Mouse (Mus musculus) small intestine, adult 2 months (tissue): ENCODE measurements around the gene Fat4.

Experiments
- CTCF ChIP-seq: fragments of 200-500 bp; IDR thresholded peaks from 2 replicates; pipeline ENCODE4 v1.5.1; 2012; ENCODE audit warnings: low read depth, mild to moderate bottlenecking, control low read depth, inconsistent platforms, low read length, moderate library complexity, mixed read lengths; ENCODE audit not compliant: insufficient replicate concordance, insufficient read length; ENCODE audit errors: extremely low read depth
- POLR2A ChIP-seq: fragments of 200-500 bp; IDR thresholded peaks from 2 replicates; pipeline ENCODE4 v1.6.1; 2012; ENCODE audit warnings: low read depth, mild to moderate bottlenecking, control low read depth, inconsistent platforms, low read length, moderate library complexity

DNA sequence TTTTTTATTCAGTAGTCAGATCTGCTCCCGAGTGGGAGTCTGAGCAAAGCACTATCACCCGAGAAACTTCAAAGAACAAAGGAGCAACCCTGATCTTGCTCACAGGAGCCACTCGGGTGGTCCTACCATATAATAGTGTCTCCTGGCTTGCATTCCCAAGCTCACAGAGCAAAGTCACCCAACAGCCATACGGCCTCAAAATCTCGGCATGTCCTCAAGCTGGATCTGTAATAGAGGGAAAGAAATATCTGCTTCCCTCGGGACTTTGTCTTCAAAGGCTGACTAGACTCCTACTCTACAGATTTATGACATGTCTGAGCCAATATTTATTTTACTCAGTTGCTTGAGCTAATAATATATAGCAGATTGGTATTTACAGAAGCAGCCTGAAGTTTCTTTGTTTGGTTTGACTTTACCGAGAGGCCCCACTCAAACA lies 36.5 kb downstream of the Fat4 start:
- TF ChIP-seq POLR2A (no peak), CTCF (no peak)
